Mouse (Mus musculus) olfactory bulb, adult 2 months (tissue): ENCODE measurements at regions not wholly inside any gene's neighbourhood (a gene's known extent, or its start where the extent isn't known, plus 50 kb on each side); places are given as distances from the start of the nearest gene placed in this dataset.

ENCODE experiments used
- CTCF ChIP-seq: fragments of 200-500 bp; IDR thresholded peaks from 2 replicates; pipeline ENCODE4 v1.5.1; 2012; ENCODE audit warnings: low read depth, mild to moderate bottlenecking, low read length, moderate library complexity; ENCODE audit not compliant: insufficient read depth
- POLR2A ChIP-seq: fragments of 200-500 bp; IDR thresholded peaks from 2 replicates; pipeline ENCODE4 v1.6.1; 2012; ENCODE audit warnings: mild to moderate bottlenecking, low read depth, low read length, moderate library complexity; ENCODE audit not compliant: insufficient read depth

DNA sequence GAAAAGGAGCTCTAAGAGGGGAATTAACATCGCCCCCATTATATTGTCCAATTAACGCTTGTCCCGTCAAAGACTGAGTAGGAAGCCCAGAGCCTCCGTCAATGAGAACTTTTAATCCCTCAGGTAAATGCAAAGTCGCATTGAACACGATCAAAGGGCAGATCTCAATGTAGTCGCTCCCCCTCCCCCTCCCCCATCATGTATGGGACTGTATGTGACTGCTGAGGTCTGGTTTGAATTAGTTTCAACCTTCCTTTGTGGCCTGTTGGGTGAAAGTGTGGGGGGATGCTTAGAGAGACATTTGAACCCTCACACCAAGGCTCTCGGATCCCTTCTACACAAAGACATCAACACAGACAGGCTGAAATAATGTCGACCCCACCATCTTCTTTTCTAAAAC, 187.9 kb downstream of the Mycn start:
- no peak for TF ChIP-seq CTCF
- no peak for TF ChIP-seq POLR2A
